Mouse (Mus musculus) liver, embryonic 14 days (tissue): Measurements from ENCODE around the gene Rab11fip2. TPM values are rescaled to one million over a fixed set of nuclear protein-coding genes. Genes with fewer than 3 reads are reported as not detected.

Source experiments
- polyA plus RNA-seq: library from polyadenylated mRNA; depleted of rRNA; stranded (reverse); fragments of >200 nt; gene quantifications from 2 replicates; pipeline ENCODE4 v1.2.3, GENCODE M21; 2012; rRNA removed

The Rab11fip2 gene
- 1.9 TPM in 2 replicates for polyA plus RNA-seq

GRCm38 (mm10) chr19:59943322-59943871 is at the start of gene Rab11fip2:
TSS of gene Rab11fip2 (minus strand) at chr19:59943654.

